Mouse (Mus musculus): ENCODE results near the gene Nfyb. TPM values are rescaled to one million over a fixed set of nuclear protein-coding genes. Genes with fewer than 3 reads are reported as not detected.

Gene Nfyb
- polyA plus RNA-seq (2012; rRNA removed), result 23.3 and 25.4 TPM in 2 replicates

DNA sequence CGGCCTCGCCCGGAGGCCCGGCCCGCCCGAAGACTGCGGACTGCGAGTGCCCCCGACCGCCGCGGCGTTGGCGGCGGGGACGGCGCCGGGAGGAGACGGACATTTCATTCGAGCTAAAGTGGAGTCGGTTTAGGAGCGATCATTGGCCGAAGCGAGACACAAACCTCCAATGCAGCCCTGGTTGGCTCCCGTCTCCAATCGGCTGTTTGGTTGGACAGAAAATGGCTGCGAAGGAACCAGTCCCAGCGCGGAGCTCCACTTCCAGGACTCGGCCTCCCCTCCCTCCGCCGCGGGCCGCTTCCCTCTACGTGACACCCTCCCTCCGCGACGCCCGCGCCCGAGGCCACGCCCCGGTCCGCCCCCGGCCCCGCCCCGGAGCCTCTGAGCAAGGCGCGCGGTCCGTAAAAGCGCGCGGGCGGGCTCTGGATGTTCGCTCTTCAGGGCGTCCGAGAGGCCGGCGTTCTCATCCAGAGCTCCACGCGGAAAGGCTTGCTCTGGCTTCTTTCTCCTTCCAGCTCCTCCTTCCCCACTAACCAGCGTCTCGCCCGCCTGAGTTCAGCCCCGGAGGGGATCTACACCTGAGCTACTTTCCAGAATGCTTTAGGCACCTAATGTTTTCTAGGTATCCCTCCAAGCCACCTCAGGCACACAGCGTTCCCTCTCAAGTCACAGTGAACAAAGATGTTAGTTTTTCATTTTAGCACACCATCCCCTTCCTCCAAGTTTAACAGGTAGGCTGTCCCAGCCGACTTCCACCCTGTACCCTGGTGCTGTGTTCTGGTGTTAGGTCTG is at the start of gene Nfyb:
Nfyb (minus strand) TSS at position 305 of the 792 bp plus-strand sequence.

Other genes starting within 250 kb of the Nfyb start
- gene 1190007I07Rik, start 140.9 kb downstream of the Nfyb start, polyA plus RNA-seq (2012; rRNA removed), result 24.4 and 26.8 TPM in 2 replicates
- gene Tdg, start 134.3 kb downstream of the Nfyb start, polyA plus RNA-seq (2012; rRNA removed), result 20.5 and 23.7 TPM in 2 replicates
- 0.24 and 0.49 TPM in 2 replicates for gene Glt8d2, start 73.5 kb downstream of the Nfyb start, polyA plus RNA-seq (2012; rRNA removed)
- gene Hcfc2, start 68.0 kb downstream of the Nfyb start, polyA plus RNA-seq (2012; rRNA removed), result 5.9 and 6.9 TPM in 2 replicates
- gene Txnrd1, start 69.8 kb upstream of the Nfyb start, polyA plus RNA-seq (2012; rRNA removed), result 27.8 and 36.7 TPM in 2 replicates
- 0.36 and 0.51 TPM in 2 replicates for gene Eid3, start 102.5 kb upstream of the Nfyb start, polyA plus RNA-seq (2012; rRNA removed)
- 4.9 and 5.0 TPM in 2 replicates for gene Chst11, start 221.4 kb upstream of the Nfyb start, polyA plus RNA-seq (2012; rRNA removed)